Mouse (Mus musculus): ENCODE results near the gene Gm9780.
"Not testable (repeated sequence)": the region's sequence is repeated elsewhere in the genome, so short reads cannot be mapped to it uniquely, and the experiment has no call there.

- not testable (repeated sequence) for TF ChIP-seq CTCF (IDR thresholded peaks at IDR 0.05; ENCODE audit: borderline replicate concordance, control insufficient read depth, extremely low read depth, insufficient read depth, low read length, poor library complexity); POLR2A (IDR thresholded peaks at IDR 0.05; ENCODE audit: control insufficient read depth, extremely low read depth, insufficient read depth, low read length, poor library complexity)
Measured at GRCm38 (mm10) chr14:26022831-26023230, 19.7 kb downstream of the Gm9780 start.

Measured in thymus, adult 2 months (tissue).